Mouse (Mus musculus): Measurements from ENCODE around the gene Atp11a.

The Atp11a gene

DNA sequence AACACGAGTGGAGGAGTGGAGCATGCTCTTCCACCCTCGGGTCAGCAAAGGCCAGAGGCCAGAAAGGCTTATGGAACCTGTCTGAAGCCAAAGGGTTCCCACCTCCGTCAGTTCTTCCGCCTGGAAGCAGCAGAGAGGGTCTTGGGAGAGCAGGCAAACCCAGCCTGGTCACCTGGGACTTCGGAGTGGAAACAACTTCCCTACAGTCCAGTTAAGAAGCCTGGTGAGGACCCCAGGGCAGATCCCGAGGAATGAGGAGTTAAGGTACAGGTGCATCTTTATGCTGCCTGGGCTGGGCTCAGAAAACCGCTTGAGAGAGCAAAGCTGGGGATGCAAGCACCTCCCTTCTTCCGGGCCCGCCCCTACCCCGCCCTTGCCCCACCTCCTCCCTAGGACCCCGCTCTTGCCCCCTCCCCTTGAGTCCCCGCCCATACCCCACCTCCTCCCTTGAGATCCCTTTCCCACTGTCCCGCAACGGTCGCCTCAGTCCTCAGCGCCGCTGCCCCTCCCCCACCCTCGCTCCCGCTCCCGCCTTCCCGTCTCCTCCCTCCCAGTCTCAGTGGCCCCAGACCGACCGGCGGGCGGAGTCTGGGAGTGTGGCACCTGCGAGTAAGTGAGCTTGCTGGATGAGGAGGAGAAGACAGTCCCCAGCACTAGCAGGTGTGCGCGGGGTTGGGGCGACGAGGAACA is 116.7 kb downstream of the Atp11a start, which contains the start of gene Mcf2l:
Mcf2l (plus strand) TSS at position 450 of the 690 bp plus-strand sequence.
- in situ Hi-C loops (cut with MboI, MseI): no loop called here

DNA sequence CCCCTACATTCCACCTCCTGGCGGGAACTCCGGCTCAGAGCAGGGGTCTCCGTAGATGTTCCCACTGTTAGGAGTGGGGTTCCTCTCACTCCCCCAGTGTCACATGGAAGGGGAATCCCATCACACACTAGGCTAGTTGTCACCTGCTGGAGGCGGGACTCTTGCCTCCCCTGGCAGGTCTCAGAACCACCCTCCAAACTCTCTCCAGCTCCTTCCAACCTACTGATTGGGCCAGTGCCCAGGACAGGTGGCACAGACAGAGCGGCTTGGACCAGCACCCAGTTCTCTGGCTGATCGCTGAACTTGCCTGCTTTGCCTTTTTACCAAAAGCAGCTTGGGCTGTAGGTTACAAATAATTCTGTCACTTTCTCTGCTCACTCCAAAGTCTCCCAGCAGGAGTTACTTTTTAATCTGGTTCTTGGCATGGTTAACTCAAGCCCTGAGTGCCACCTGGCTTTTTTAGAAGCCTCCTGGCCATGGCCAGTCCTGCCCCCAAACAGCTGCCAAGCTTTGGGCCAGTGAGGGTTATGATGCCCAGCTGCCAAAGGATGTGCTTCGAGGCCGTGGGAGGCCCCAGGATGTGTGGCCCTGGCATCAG is 117.5 kb downstream of the Atp11a start:
- in situ Hi-C loops (cut with MboI, MseI): no loop called here

DNA sequence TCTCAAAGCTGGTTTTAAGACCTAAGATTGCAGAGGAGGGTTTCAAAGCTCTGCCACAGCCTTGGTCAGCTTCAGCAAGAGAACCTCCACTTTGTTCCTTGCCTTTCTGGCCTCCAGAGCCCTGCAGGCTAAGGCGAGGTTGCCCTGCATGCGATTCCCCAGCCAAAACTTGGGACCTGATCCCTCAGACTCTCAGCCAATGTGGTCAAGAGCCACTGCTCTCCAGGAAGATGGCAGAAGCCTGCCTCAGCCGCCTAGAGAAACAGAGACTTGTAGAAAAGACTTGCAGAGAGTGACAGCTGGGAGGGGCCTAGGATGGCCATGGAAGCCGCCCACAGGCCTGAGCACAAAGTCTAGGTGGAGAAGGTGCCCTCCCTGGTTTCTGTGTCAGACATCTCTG is 118.2 kb downstream of the Atp11a start:
- in situ Hi-C loops (cut with MboI, MseI): no loop called here

DNA sequence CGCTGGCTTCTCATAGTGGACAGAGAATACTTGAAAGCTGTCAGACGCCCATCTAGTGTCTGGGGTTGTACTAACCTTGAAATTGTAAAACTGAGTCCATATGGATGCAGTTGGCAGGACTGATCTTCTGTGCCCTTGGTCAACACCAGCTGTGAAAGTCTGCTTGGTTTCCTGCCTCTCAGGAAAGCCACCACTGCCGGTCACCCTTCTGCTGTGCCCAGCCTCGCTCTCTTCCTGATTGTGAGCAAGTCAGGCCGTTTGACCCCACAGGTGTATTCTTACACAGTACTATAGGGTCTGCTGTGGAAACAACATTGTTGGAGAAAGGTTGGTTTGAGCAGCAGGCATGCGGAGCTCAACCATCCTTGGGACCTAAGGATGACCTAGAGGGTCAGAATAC is 120.3 kb downstream of the Atp11a start:
- in situ Hi-C loops (cut with MboI, MseI): no loop called here

DNA sequence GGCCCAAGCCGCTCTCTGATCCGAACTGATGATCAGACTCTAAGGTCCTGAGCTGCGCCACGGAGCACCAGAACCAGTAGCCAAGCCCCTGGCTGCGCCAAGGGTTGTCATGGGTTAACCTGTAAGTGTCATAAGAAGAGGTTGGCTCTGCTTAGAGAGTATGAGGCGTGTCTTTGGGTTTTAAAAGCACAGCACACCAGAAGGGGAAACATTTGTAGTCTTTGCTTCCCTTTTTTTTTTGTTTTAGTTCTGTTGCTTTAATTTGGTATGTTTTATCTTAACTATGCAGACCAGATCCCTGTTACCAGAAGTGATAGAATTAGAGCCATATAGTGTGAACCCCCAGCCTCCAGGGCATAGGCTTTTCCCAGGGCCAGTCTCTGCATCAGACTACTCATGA is 123.3 kb downstream of the Atp11a start:
- in situ Hi-C loops (cut with MboI, MseI): no loop called here

DNA sequence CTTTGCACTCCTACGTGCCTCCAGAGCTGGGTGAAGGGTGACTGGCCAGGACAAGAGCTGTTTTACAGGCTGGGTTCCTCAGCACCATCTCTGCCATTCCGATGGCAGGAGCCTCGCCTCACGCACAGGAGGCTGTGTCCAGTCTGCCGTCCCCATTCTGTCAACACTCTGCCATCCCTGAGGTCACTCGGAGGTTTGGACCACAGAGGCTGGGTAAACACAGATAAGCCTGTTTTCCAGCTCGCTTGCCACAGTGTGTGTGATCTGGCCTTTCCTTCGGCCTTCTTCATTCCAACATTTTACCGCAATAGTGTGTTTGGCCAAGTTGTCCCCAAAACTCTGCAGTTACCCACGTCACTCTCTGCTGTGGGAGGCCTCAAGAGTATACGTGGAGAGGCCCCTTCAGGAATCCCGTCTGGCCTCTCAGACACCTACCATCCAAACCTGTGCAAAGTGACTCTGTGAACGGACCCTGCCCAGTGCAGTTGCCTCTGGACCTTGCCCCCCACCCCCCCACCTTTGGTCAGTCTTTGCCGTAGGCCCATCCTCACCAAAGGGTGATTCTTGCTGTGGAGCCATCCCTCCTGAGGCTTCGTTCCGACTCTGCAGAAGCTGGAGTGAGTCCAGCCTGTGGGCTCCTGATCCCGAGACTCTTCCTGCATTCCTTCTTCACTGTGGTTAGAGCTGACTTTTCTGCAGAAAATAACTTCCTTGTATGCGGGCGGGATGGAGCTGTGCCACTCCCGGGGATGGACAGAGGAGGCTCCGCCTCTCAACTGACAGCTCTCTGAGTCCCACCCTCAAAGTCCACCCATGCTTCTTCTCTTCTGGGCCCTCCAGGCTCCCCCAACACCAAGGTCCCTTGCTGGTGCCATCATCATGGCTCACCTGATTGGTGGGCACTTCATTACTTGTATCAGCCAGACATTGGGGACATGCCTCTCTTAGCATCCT is 126.5 kb downstream of the Atp11a start:
- in situ Hi-C loops (cut with MboI, MseI): no loop called here

DNA sequence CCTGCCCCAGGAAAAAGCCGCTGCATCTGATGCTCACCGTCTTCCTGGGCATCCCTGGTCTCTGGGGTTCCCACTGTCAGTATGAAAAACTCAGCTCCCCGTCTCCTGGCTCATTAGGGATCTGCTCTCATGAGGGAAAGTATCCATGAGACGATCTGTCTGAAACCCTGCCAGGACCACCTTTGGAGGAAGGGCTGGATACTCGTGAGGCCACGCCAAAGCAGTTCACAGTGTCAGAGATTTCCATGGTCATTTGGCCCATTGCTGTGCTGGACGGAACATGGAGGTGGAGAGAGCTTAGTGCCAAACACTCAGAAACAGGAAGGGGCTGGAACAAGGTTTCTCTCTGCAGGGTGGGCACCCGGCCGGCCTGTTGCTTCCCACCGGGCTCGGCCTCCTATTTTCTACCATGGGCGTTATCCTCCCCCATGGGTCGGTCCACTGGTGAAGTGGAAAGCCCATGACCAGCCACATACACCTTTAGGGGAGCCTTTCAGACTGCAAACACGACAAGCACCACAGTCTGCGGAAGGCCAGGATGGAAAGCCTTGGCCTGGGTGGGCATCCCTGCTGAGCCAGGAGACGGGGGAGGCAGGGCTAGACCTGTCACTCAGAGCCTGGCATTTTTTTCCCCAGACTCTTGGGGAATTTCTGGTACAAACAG is 131.1 kb downstream of the Atp11a start:
- in situ Hi-C loops (cut with MboI, MseI): no loop called here

DNA sequence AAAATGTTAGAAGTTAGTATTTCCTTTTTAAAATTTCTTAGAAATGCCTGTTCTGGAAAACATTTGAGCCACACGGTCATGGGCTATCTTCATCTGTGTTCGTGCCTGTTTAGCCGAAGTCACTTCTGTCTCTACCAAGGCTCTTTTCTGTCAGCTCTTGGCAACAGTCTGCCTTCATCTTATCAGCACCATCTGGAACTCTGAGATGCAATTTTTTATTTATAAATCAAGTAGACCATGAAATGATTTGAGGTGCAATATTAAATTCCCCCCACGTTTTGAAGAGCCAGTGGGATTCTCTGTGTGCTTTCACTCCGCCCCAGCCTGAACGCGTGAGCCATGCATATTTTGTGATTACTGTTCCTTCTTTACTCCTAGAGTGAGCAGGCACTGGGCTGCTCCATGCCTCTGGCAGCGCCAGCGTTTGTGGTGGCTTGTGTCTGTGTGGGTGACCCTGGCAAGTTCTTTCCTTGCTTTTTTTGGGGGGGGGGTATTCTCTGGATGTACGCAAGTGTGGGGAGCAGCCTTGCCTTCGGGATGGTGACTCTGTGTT is 132.3 kb downstream of the Atp11a start:
- in situ Hi-C loops (cut with MboI, MseI): no loop called here

DNA sequence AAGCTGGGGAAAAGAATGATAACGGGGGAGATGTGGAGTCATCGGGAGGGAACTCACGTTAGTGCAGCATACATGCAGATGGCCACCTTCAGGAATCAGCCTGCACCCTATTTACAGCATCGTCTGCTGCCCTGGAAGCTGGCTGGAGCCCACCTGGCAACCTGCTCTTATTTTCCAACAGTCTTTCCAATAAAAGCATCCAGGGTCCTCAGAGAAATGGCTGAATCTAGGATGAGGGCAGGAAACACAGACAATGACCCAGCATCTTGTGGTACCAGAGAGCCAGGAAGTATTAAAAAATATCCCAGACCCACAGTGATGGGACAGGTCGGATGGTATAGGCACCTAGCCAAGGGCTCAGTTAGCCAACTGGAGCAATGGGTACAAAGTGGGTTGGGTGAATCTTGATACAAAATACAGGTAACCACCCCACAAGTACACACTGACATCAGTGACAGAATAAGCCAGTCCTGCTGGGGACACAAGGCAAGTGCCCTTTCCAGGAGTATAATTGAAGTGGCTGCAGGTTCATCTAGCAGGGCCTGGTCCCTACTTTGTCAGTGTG is 136.2 kb downstream of the Atp11a start:
- in situ Hi-C loops (cut with MboI, MseI): no loop called here

DNA sequence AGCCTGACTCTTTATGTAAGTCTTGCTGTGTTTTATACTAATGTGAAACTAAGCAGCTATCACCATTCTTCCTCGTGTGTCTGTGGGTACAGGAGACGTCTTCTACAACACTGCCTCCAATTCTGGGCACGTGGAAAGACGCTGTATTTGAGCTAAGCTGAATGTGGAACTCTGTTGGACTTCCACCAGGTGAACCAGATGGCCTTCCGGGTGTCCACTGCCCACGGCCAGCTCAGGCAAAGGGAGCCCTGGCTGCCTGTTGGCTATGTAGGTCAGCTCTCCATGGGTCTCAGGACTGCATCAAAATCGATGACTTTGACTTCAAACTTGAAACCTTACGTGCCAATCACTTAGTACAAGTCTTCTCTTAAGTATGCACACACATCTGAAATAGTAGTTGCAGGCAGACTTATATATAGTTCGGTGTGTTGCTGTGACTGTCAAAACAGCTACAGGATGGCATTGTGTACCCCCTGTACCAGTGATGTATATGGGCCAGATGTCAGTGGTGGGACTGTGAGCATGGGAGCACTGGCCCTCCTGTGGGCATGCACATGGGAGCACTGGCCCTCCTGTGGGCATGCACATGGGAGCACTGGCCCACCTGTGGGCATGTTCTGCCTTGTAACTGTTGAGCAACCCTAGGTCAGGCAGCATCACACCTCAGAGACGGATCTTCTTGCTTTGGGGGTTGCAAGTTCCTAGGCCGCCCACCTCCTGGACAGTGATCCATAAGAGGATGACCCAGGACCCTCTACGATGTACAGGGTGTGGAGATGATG is 137.2 kb downstream of the Atp11a start:
- in situ Hi-C loops (cut with MboI, MseI): no loop called here

DNA sequence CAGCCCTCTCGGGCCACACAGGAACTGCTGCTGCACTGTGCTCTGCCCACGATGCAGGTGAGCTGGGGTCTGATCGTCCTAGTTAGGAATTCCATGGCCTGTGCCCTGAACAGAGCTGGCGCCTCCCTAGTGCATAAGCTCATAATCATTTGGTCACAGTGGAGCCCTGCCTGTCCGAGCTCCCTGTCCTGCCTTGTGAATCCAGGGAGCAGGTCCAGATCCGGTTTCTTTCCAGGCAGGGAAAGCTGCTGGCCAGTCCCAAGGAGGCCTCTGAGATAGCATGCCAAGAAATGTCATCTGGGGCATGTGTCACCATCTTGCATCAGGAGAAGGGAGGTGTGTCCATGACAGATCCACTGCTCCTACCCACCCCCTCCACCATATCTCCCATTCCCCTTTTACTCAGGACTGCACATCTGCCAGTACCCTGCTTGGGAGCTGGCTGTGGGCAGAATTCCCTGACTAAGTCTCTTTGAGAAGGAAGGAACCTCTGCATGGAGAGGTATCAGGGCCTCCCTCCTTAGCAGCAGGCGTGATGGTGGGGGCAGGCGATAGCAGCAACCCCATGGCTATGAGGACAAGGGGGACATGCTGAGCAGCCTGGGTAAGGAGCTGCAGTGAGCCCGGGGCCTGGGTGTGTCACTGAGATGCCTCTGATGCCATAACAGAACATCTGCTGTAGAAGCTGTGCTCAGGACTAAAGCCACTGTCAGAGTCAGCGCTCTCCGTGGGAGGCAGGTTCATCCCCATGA is 138.1 kb downstream of the Atp11a start:
- in situ Hi-C loops (cut with MboI, MseI): no loop called here

DNA sequence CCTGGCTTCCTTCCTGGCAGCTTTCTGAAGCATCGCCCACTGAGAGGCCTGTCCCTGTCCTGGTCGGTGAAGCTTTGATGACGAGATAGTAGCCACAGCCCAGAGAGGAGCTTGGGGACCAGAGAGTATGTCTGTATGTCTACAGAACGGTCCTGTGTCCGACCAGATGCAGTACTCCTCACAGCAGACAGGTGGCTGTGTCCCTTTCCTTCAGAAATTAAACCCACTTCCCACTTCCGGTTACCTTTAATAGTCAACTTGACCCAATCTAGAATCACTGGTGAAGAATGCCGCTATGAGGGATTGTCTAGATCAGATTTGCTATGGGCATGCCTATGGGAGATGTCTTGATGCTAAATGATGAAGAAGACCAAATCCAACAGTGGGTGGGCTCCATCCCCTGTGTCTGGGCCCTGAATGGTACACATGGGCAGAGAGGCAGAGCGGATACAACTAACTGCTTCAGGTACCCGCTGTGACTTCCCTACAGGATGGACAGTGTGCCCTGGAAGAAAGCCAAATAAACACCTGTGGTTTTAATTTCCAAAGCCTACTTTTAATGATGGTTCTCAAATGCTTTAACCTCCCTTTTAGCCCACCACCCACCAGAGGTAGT is 138.8 kb downstream of the Atp11a start:
- in situ Hi-C loops (cut with MboI, MseI): no loop called here

DNA sequence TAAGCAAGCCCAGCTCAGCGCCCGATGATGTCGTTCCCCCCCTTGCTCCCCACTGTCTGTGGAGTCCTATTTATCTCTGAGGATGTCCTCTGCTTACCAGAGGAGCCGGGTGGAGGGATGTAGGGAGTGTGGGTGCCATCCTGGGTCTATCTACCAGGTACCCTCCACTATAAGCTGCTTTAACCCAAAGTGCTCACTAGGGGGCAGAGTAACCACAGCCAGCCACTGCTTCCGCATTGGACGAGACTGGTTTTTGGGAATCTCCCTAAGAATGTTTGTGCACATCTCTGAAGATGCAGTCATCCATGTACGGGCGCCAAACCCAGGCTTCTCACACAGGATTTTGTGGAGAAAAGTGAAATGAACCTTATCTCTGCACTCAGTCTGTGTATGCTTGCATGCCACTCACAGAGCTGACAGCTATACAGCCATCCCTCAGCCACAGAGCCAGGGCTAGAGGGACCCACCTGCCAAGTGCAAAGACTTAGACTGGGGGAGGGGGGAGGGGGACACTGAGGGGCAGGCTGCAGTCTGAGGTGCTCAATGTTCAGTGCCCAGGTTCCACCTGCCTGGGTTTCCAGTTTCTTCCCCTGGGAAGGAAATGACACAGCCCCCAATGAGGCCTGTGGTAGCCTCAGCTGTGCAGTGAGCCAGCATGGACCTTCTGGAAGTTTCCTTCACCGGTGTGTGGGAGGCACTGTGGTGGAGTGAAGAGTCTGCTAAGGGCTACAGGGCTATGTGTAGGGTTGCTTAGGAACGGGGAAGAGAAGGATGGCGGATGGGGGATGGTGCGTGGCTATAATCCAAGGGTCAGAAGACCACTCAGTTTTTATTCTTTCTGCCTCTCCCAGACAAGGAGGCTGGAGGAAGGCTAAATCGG is 139.9 kb downstream of the Atp11a start:
- in situ Hi-C loops (cut with MboI, MseI): no loop called here

DNA sequence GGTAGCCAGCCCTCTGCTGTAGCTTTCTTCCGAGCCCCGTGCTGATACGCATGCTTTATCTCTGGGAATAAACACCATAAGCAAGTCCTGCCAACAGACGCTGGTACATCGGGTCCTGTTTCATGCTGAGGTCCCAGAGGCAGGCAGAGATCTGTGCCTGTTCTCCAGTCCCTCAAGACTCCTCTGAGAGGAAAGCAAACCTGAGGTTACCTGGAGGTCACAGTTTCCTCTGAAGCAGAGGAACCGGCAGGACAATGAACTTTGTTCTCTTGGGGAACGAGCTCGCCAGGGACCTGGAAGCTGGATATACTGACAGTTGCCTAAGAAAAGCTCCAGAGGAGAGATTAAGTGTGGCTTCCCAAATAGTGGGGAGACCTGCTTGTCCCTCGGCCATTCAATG is 141.0 kb downstream of the Atp11a start:
- in situ Hi-C loops (cut with MboI, MseI): no loop called here

DNA sequence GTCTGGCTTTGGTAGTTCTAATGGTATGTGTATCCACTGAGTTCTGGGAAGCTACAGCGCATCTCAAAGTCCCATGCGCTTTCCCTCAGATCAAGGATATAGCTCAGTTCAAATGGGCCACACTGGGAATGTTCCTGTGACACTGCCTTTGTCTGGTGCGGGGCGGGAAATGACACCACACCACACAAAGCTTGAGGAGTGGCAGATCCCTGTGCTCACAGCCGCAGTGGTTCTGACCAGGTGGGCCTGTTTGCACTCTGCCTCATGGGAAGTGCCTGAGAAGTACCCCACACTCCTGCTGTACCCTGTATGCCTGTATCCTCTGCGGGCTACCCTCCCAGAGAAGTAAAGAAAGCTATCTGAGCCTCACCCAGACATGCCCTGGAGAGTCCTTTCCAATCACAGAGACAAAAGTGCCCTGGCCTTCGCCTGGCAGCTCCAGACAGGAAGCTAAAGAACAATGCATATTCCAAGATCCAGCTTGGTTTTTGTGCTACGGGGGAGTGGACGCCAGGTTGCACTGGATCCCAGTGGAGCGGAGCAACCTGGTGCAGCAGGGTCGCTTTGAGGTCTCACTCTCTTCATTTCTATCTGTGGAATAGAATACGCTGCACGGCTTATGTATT is 147.1 kb downstream of the Atp11a start:
- in situ Hi-C loops (cut with MboI, MseI): no loop called here

DNA sequence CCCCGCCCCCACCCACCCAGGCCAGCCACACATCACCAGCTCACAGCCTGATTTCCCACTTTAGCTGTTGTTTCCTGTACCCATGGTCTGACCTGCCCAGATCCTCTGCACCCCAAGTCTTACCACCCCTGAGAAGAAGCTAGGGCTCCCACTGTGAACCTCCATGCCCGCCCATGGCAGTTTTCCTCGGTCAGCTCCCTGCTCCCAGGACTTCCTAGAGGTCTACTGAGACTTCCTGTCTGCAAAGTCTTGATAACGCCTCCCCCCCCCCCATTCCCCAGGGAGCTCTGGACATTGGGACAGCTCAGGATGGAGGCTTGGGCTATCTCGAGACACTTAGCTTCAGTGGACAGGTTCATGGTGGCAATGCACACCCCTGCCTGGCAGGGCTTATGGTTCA is 148.3 kb downstream of the Atp11a start:
- in situ Hi-C loops (cut with MboI, MseI): no loop called here

DNA sequence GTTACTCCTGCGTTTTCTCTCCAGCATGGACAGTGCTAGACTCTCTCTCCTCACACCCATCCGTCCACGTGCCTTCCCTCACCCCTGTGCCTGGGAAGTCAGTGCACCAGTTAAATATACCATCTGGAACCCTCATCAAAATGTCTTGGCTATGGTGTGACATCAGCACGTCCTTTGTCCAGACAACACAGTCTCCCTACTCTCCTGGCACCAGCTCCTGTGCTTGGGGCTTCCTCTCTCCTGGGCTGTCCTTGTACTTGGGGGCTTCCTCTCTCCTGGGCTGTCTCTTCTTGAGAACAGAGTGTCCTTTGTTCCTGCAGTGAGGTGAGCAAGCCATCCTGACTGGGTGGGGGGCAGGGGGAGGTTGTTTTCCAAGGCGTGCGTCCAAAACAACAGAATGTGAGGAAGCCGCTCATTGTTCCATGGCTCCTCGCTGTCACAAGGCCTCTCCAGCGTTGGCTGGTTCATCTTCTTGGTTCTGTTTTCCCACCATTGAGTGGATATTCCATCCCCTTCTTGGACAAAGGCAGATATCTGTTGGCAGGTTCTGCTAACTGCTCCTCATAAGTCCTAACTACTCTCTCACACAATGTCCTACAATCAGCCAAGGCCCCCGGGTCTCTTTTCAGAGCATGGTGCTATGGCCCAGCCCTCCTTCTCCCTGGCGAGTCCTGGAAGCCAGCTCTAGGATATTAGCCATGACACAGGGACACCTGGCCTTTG is 148.9 kb downstream of the Atp11a start:
- in situ Hi-C loops (cut with MboI, MseI): no loop called here

All from T-helper 17 cell (primary cell).